Mouse (Mus musculus) liver, adult 2 months (tissue): ENCODE results near the gene Ggact. TPM values are rescaled to one million over a fixed set of nuclear protein-coding genes. Genes with fewer than 3 reads are reported as not detected.
A peak's percentile ranks its signal among the peaks of the same experiment; 100 is the strongest.

Experiments used
- DNase-seq: peaks from one replicate; pipeline ENCODE4 v3.0.0-alpha.2; 2011; ENCODE audit warnings: low read depth, low spot score; ENCODE audit errors: extremely low read depth
- H3K27ac ChIP-seq: fragments of 200-500 bp; replicated peaks from 2 replicates; pipeline ENCODE4 v1.5.1; 2012; ENCODE audit warnings: low read depth, mild to moderate bottlenecking, control low read depth, inconsistent platforms, low read length; ENCODE audit not compliant: insufficient read depth
- H3K27me3 ChIP-seq: fragments of 200-500 bp; 2 replicates; pipeline ENCODE4 v1.6.1; 2012; ENCODE audit warnings: mild to moderate bottlenecking, moderate library complexity, low read length, inconsistent platforms; ENCODE audit not compliant: control insufficient read depth, insufficient read depth
- H3K36me3 ChIP-seq: fragments of 200-500 bp; 2 replicates; pipeline ENCODE4 v1.6.1; 2012; ENCODE audit warnings: low read length, inconsistent platforms; ENCODE audit not compliant: control insufficient read depth, insufficient read depth
- H3K4me1 ChIP-seq: fragments of 200-500 bp; 2 replicates; pipeline ENCODE4 v1.6.1; 2011; ENCODE audit warnings: low read length; ENCODE audit not compliant: control insufficient read depth, insufficient read depth
- H3K4me3 ChIP-seq: fragments of 200-500 bp; 2 replicates; pipeline ENCODE4 v1.5.1; 2011; ENCODE audit warnings: low read depth, mild to moderate bottlenecking, control low read depth, low read length, moderate library complexity; ENCODE audit not compliant: insufficient read depth
- H3K79me2 ChIP-seq: fragments of 200-500 bp; 2 replicates; pipeline ENCODE4 v1.6.1; 2012; ENCODE audit warnings: inconsistent platforms, mild to moderate bottlenecking, low read length, moderate library complexity; ENCODE audit not compliant: control insufficient read depth, insufficient read depth
- H3K9ac ChIP-seq: fragments of 200-500 bp; 2 replicates; pipeline ENCODE4 v1.6.1; 2012; ENCODE audit warnings: low read depth, mild to moderate bottlenecking, control low read depth, inconsistent platforms, low read length
- CTCF ChIP-seq: fragments of 200-500 bp; IDR thresholded peaks from 2 replicates; pipeline ENCODE4 v1.5.1; 2011; ENCODE audit warnings: low read depth, low read length, control low read depth
- POLR2A ChIP-seq: fragments of 200-500 bp; IDR thresholded peaks from 2 replicates; pipeline ENCODE4 v1.6.1; 2011; ENCODE audit warnings: low read length, control low read depth; ENCODE audit not compliant: insufficient read depth; ENCODE audit errors: extremely low read depth
- WGBS: fragments of 180-500 bp; shearing (Covaris S2); methylation state at CpG from one replicate; pipeline ENCODE4 v1.1.7; 2018; 5-methylcytosine and 5-hydroxymethylcytosine counted together
- polyA plus RNA-seq: library from polyadenylated mRNA; depleted of rRNA; stranded (reverse); fragments of >200 nt; gene quantifications from 2 replicates; pipeline ENCODE4 v1.2.3, GENCODE M21; 2012
- total RNA-seq: library from RNA; depleted of rRNA; stranded (reverse); fragments of >200 nt; gene quantifications from 2 replicates; pipeline ENCODE4 v1.2.3, GENCODE M21; 2014

Ggact gene
- total and polyA plus RNA-seq, 2 experiments: 122 to 187 TPM

- DNase-seq: no peak
- no peak overlapping the region for H3K4me3 ChIP-seq
- no peaks in the 10 kb centered on the region for H3K27me3 ChIP-seq
- no peak overlapping the region for H3K27ac ChIP-seq
- no peak overlapping the region for H3K9ac ChIP-seq
- peaks cover 6% of the 10 kb centered on the region for H3K36me3 ChIP-seq
- no peak for TF ChIP-seq POLR2A
- no peak for TF ChIP-seq CTCF
- WGBS: over 99% methylated on average over 3 of the region's 3 CpGs
- peaks cover 2% of the 10 kb centered on the region; the same call in 1 of the 2 replicates for H3K4me1 ChIP-seq
- H3K79me2 ChIP-seq: no peaks in the 10 kb centered on the region
These were observed 29.9 kb upstream of the Ggact start for GRCm38 (mm10) chr14:122943475-122943853.

DNA sequence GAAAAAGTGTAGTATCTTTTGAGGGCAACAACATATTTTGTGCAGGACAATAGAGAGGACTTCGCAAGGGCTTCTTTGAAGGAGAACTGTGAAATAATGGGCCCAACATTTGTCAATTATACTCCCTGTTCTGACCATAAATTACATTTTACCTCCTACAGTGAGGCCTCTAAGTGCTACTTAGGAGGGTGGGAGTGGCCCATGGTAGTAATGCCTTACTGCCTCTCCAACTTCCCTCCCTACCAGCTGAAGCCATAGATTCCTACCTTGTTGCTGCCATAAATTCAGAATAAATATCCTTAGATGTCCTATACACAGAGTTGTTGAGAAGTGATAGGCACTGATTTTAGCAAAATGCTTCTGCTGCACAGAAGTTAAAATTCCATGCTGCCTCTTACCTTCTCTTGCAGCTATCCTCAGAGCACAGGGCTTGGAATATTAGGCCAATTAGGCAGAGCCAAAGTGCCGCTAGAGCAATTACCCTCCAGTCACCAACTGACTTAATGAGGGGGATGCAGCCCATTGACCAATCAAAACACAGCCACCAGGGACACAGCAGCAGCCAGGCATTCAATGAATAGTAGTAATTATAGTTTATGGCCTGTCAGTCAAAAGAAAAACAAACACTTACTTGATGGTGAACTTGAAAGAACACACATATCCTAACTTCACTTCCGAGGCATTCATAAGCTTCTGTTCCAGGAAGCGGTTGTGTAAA is 29.4 kb upstream of the Ggact start:
- peaks cover 6% of the 10 kb centered on the region for H3K36me3 ChIP-seq
- no peak overlapping the region for H3K27ac ChIP-seq
- no peak for DNase-seq
- no peak overlapping the region for H3K4me3 ChIP-seq
- peaks cover 2% of the 10 kb centered on the region; the same call in 1 of the 2 replicates for H3K4me1 ChIP-seq
- H3K79me2 ChIP-seq: no peaks in the 10 kb centered on the region
- 94% methylated on average over 4 of the region's 4 CpGs for WGBS
- TF ChIP-seq CTCF: no peak
- TF ChIP-seq POLR2A: no peak
- no peak overlapping the region for H3K9ac ChIP-seq
- H3K27me3 ChIP-seq: no peaks in the 10 kb centered on the region

GRCm38 (mm10) chr14:122936460-122936859 is 22.9 kb upstream of the Ggact start:
- no peak for TF ChIP-seq POLR2A
- TF ChIP-seq CTCF: 0 out of 2 replicates have a peak, but pooled peaks have one; percentile 5
- H3K4me1 ChIP-seq: no peaks in the 10 kb centered on the region
- 68% methylated on average over 1 of the region's 1 CpGs for WGBS
- H3K9ac ChIP-seq: no peak overlapping the region
- H3K27ac ChIP-seq: no peak overlapping the region
- no peak for DNase-seq
- H3K36me3 ChIP-seq: peaks cover 7% of the 10 kb centered on the region; the same call in 1 of the 2 replicates
- no peaks in the 10 kb centered on the region for H3K27me3 ChIP-seq
- no peak overlapping the region for H3K4me3 ChIP-seq
- no peaks in the 10 kb centered on the region for H3K79me2 ChIP-seq

DNA sequence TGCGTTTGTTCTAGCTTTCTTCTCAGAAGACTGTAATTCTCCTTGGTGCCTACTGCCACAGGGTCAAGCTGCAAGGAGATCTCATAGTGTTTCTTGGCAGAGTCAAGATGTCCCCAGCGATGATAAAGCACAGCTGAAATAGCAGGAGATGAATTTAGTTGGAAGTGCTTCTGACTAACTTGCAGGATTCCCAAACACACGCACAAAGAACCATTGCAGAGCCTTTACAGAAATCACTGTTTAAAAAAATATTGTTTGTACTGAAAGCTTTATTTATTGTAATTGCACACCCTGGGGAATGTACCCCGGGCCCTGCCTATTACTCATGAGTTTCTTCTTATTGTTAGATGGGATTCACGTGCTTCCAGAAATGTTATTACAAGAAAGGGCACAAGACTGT is 6.5 kb upstream of the Ggact start:
- Histone ChIP-seq H3K9ac (no peak overlapping the region), H3K36me3 (peaks cover 8% of the 10 kb centered on the region; the same call in 1 of the 2 replicates), H3K27me3 (no peaks in the 10 kb centered on the region), H3K27ac (no peak overlapping the region), H3K4me3 (no peak overlapping the region), H3K4me1 (no peaks in the 10 kb centered on the region), H3K79me2 (no peaks in the 10 kb centered on the region; the same call in 1 of the 2 replicates)
- TF ChIP-seq POLR2A (no peak), CTCF (no peak)
- WGBS: 93% methylated on average over 5 of the region's 5 CpGs
- DNase-seq: no peak

DNA sequence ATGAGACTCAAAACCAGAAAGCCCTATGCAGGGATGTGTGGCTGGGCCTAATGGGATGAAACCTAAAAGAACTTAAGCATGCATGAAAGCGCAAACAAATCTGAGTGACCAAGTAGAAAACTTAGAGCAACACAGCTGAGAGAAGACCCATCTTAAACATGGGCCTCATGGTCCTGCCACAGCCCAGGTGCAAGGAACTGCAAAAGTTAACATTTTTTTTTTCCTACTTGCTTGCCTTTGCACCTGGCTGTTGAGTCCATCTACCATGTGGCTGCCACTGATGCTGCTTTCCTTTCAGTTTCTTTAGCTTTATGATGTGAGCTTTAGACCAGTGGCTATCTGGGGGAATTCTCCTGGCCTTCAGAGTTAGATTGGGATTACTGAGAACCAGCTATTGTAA is 4.1 kb upstream of the Ggact start:
- Histone ChIP-seq H3K4me1 (no peaks in the 10 kb centered on the region; the same call in 1 of the 2 replicates), H3K79me2 (no peaks in the 10 kb centered on the region; the same call in 1 of the 2 replicates), H3K36me3 (peaks cover 3% of the 10 kb centered on the region; the same call in 1 of the 2 replicates), H3K27me3 (no peaks in the 10 kb centered on the region), H3K4me3 (no peak overlapping the region), H3K9ac (no peak overlapping the region), H3K27ac (no peak overlapping the region)
- DNase-seq: no peak
- TF ChIP-seq CTCF: no peak
- no peak for TF ChIP-seq POLR2A
- 100% methylated on average over 1 of the region's 1 CpGs for WGBS

DNA sequence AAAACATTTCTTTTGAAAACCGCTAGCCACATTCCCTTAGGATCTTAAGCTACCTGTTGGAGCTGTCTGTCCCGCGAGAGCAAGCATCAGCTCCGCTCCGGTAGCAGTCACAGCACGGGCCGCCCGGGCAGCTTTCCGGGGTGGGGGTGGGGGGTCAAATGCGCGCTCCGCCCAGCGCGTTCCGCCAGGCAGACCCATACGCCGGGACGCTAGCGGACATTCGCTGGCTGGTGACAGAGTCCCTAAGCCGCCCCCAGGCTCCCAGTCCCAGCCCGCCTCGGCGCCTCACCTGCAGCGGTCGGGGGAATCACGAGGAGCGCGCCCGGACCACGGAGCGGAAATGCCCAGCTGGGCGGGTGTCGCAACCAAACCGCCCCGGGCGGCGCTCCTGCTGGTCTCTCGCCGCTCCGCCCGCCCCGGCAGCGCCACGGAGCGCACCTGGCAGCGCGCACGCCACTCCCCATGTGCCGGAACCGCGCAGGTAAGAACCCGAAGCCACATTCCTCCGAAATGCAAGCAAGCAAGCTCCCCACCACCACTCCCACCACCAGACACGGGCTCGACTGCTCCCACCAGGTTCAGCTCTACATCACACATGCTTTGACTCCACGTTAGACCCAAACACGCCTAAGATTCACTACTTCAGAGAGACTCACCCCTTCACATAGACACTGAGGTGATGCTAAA is 602 bp downstream of the Ggact start:
- peak overlapping the region; percentile 100 for H3K27ac ChIP-seq
- no peaks in the 10 kb centered on the region for H3K27me3 ChIP-seq
- peak overlapping the region; percentile 95 for H3K9ac ChIP-seq
- H3K36me3 ChIP-seq: no peaks in the 10 kb centered on the region
- TF ChIP-seq CTCF: no peak
- peak; percentile 71 for TF ChIP-seq POLR2A
- peaks cover 7% of the 10 kb centered on the region for H3K79me2 ChIP-seq
- peak; percentile 71 for DNase-seq
- WGBS: 1% methylated on average over 56 of the region's 58 CpGs
- H3K4me3 ChIP-seq: peak overlapping the region; percentile 93
- H3K4me1 ChIP-seq: peaks cover 17% of the 10 kb centered on the region
